Mouse (Mus musculus) G1E (cell line): Measurements from ENCODE around the gene Serpina3b.

Experiments
- CTCF ChIP-seq: IDR thresholded peaks from 2 replicates; pipeline ENCODE4 v1.5.1; 2012; ENCODE audit warnings: low read depth, low read length, inconsistent platforms, mixed read lengths
- GATA1 ChIP-seq: IDR thresholded peaks from 2 replicates; pipeline ENCODE4 v1.6.1; 2012; ENCODE audit warnings: borderline replicate concordance, low read length, inconsistent platforms, mixed read lengths

DNA sequence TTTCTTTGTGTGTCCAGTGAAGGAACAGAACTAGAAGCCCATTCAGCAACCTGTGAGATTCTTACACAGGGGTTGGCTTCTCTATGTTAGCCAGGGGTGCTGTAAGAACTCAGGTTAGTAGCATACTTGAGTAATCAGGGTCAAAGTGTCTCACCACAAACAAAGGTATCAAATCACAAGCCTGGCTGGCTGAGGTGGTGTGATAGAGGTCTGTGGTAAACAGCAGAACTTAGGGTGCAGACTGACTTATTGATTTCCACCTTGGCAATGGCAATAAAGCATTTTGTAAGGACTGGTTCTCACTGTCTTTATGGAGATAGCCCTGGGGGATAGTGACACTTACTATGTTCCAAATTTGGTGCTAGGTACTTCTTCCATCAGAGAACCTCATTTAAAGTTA is 21.9 kb upstream of the Serpina3b start:
- TF ChIP-seq CTCF (no peak), GATA1 (no peak)
